In the genomic region with DNA sequence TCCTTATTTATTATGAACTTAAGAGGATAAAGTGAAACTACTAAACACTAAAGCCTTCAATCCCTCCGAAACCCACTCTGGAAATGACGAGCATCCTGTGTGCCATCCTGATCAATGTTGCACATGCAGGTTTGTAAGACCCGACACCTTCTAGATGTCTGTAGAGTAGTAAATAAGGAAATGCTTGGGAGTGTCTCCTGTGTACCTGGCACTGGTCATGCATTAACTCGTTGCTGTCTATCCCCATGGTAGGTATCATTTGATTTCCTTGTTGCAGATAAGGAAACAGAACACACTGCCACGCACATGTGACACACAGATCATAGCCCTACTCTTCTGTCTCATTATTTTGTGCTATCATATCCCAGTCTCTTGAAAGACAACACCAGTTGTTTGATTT, we compare ENCODE assay signal across 24 mouse cellular contexts.
A peak's percentile ranks its signal among the peaks of the same experiment; 100 is the strongest.
DNase-seq lines count a peak whose midpoint lies in the region; ATAC-seq and TF ChIP-seq lines count a peak whose summit lies in the region.
"Had no signal": no experiment of that assay in that cellular context is flagged by ENCODE, and none has a peak within 500 bp of the region (broad histone marks: within the 10 kb centered on the region; RNA-seq: fewer than 3 reads in every experiment).

No protein-coding gene starts in this region.

- no peaks in the 10 kb centered on the region for H3K36me3 ChIP-seq in midbrain, embryonic 15.5 days (replicated peaks)
- no peaks in the 10 kb centered on the region for H3K36me3 ChIP-seq in midbrain, embryonic 14.5 days (ENCODE audit: control insufficient read depth, insufficient read depth, low read length)
- no peaks in the 10 kb centered on the region for H3K36me3 ChIP-seq in intestine, embryonic 15.5 days
- H3K36me3 ChIP-seq in intestine, embryonic 16.5 days (ENCODE audit: control insufficient read depth, insufficient read depth, low read length), result no peaks in the 10 kb centered on the region
- peaks cover 14% of the 10 kb centered on the region for H3K36me3 ChIP-seq in small intestine, adult 2 months (ENCODE audit: control insufficient read depth, insufficient read depth, low read length)
- H3K36me3 ChIP-seq in hindbrain, embryonic 12.5 days, result no peaks in the 10 kb centered on the region
- H3K36me3 ChIP-seq: forebrain, embryonic 10.5 days had no signal

- ATAC-seq in midbrain, embryonic 15.5 days (replicated peaks), result peak; percentile 33; the same call in 1 of the 2 replicates
- ATAC-seq in midbrain, embryonic 14.5 days (ENCODE audit: low FRiP score, low TSS enrichment), result no peak
- peak; percentile 50; the same call in 1 of the 2 replicates for ATAC-seq in intestine, embryonic 15.5 days
- ATAC-seq in intestine, embryonic 16.5 days, result peak; percentile 19
- no peak for ATAC-seq in hindbrain, embryonic 12.5 days (ENCODE audit: low FRiP score)
- ATAC-seq: forebrain, embryonic 14.5 days; forebrain, embryonic 16.5 days had no signal

- TF ChIP-seq CTCF in small intestine, adult 2 months (IDR thresholded peaks at IDR 0.05; ENCODE audit: extremely low read depth, insufficient read length, insufficient replicate concordance, low read depth, low read length), result no peak

- no peak overlapping the region for H3K27ac ChIP-seq in midbrain, embryonic 15.5 days
- no peak overlapping the region for H3K27ac ChIP-seq in midbrain, embryonic 14.5 days (replicated peaks; ENCODE audit: low read depth, low read length)
- no peak overlapping the region for H3K27ac ChIP-seq in intestine, embryonic 15.5 days
- peak overlapping the region; percentile 78 for H3K27ac ChIP-seq in intestine, embryonic 16.5 days (ENCODE audit: low read length)
- peak overlapping the region; percentile 87 for H3K27ac ChIP-seq in small intestine, adult 2 months (ENCODE audit: insufficient read depth, low read depth, low read length)
- H3K27ac ChIP-seq in hindbrain, embryonic 12.5 days, result no peak overlapping the region
- H3K27ac ChIP-seq: embryonic facial prominence, embryonic 13.5 days; embryonic facial prominence, embryonic 15.5 days; forebrain, embryonic 10.5 days; forebrain, embryonic 12.5 days had no signal

- 85% methylated on average over 5 of the region's 5 CpGs for whole genome bisulfite sequencing in midbrain, embryonic 15.5 days
- 87% methylated on average over 5 of the region's 5 CpGs for WGBS in midbrain, embryonic 14.5 days
- 75% methylated on average over 5 of the region's 5 CpGs for WGBS in intestine, embryonic 15.5 days
- 63% methylated on average over 5 of the region's 5 CpGs for WGBS in intestine, embryonic 16.5 days
- 33% methylated on average over 5 of the region's 5 CpGs for WGBS in small intestine, adult 2 months
- whole genome bisulfite sequencing in hindbrain, embryonic 12.5 days, result 91% methylated on average over 5 of the region's 5 CpGs

- H3K9ac ChIP-seq in midbrain, embryonic 15.5 days, result no peak overlapping the region
- no peak overlapping the region for H3K9ac ChIP-seq in midbrain, embryonic 14.5 days (replicated peaks; ENCODE audit: low read length)
- H3K9ac ChIP-seq in intestine, embryonic 15.5 days, result no peak overlapping the region
- H3K9ac ChIP-seq in intestine, embryonic 16.5 days (ENCODE audit: low read depth, low read length), result no peak overlapping the region
- H3K9ac ChIP-seq in hindbrain, embryonic 12.5 days, result no peak overlapping the region
- H3K9ac ChIP-seq: embryonic facial prominence, embryonic 13.5 days; embryonic facial prominence, embryonic 15.5 days; forebrain, embryonic 12.5 days had no signal

- no peak for DNase-seq in midbrain, embryonic 14.5 days
- no peak for DNase-seq in cerebellum, adult 11 months
- DNase-seq in left cerebral cortex, adult 18-20 months (ENCODE audit: low spot score in 2 of 2), result no peak
- DNase-seq: adrenal gland, adult 2 months; adrenal gland, postnatal 10 days; adrenal gland, postnatal 36 days; cerebellum, adult 18-20 months; cerebellum, adult 8-10 months; cerebellum, adult 9-11 months; cerebellum, postnatal 14 days; cerebellum, postnatal 36 days; embryo, embryonic 11 days had no signal

- no peaks in the 10 kb centered on the region for H3K4me1 ChIP-seq in midbrain, embryonic 15.5 days
- H3K4me1 ChIP-seq in midbrain, embryonic 14.5 days (ENCODE audit: control insufficient read depth, insufficient read depth, low read length), result no peaks in the 10 kb centered on the region
- 0 out of 2 replicates have a peak, but pooled peaks cover 4% of the 10 kb centered on the region for H3K4me1 ChIP-seq in intestine, embryonic 15.5 days (replicated peaks)
- 0 out of 2 replicates have a peak, but pooled peaks cover 9% of the 10 kb centered on the region for H3K4me1 ChIP-seq in intestine, embryonic 16.5 days (ENCODE audit: control insufficient read depth, insufficient read depth, low read length)
- H3K4me1 ChIP-seq in small intestine, adult 2 months (ENCODE audit: control insufficient read depth, insufficient read depth, insufficient read length, low read length), result peaks cover 11% of the 10 kb centered on the region
- H3K4me1 ChIP-seq in hindbrain, embryonic 12.5 days, result no peaks in the 10 kb centered on the region
- H3K4me1 ChIP-seq: embryonic facial prominence, embryonic 15.5 days; forebrain, embryonic 12.5 days had no signal

- no peak for TF ChIP-seq POLR2A in small intestine, adult 2 months (IDR thresholded peaks at IDR 0.05; ENCODE audit: low read depth, low read length)

- H3K4me3 ChIP-seq in midbrain, embryonic 15.5 days, result no peak overlapping the region
- H3K4me3 ChIP-seq in midbrain, embryonic 14.5 days (replicated peaks; ENCODE audit: low read depth, low read length), result no peak overlapping the region
- H3K4me3 ChIP-seq in intestine, embryonic 15.5 days (replicated peaks), result no peak overlapping the region
- H3K4me3 ChIP-seq in intestine, embryonic 16.5 days (ENCODE audit: low read length), result no peak overlapping the region
- H3K4me3 ChIP-seq in small intestine, adult 2 months (ENCODE audit: low read depth, low read length), result no peak overlapping the region
- H3K4me3 ChIP-seq in hindbrain, embryonic 12.5 days, result no peak overlapping the region
- H3K4me3 ChIP-seq: embryonic facial prominence, embryonic 13.5 days; embryonic facial prominence, embryonic 15.5 days; erythroblast, embryonic 14.5 days; forebrain, embryonic 10.5 days; forebrain, embryonic 12.5 days had no signal

- H3K4me2 ChIP-seq in midbrain, embryonic 15.5 days, result no peak overlapping the region
- no peak overlapping the region for H3K4me2 ChIP-seq in midbrain, embryonic 14.5 days (ENCODE audit: low read length)
- no peak overlapping the region for H3K4me2 ChIP-seq in intestine, embryonic 15.5 days (replicated peaks)
- H3K4me2 ChIP-seq in intestine, embryonic 16.5 days (ENCODE audit: low read depth, low read length), result no peak overlapping the region
- H3K4me2 ChIP-seq in hindbrain, embryonic 12.5 days (replicated peaks), result no peak overlapping the region
- H3K4me2 ChIP-seq: embryonic facial prominence, embryonic 13.5 days; embryonic facial prominence, embryonic 15.5 days; forebrain, embryonic 12.5 days had no signal

- H3K27me3 ChIP-seq in midbrain, embryonic 15.5 days (replicated peaks), result no peaks in the 10 kb centered on the region
- no peaks in the 10 kb centered on the region for H3K27me3 ChIP-seq in midbrain, embryonic 14.5 days (ENCODE audit: control insufficient read depth, insufficient read depth, low read length)
- no peaks in the 10 kb centered on the region for H3K27me3 ChIP-seq in intestine, embryonic 15.5 days (replicated peaks)
- no peaks in the 10 kb centered on the region for H3K27me3 ChIP-seq in intestine, embryonic 16.5 days (replicated peaks; ENCODE audit: control insufficient read depth, insufficient read depth, low read length)
- no peaks in the 10 kb centered on the region for H3K27me3 ChIP-seq in small intestine, adult 2 months (ENCODE audit: control insufficient read depth, insufficient read depth, low read length)
- no peaks in the 10 kb centered on the region for H3K27me3 ChIP-seq in hindbrain, embryonic 12.5 days
- H3K27me3 ChIP-seq: embryonic facial prominence, embryonic 13.5 days; embryonic facial prominence, embryonic 15.5 days; forebrain, embryonic 12.5 days had no signal

- no peaks in the 10 kb centered on the region for H3K9me3 ChIP-seq in midbrain, embryonic 15.5 days
- no peaks in the 10 kb centered on the region for H3K9me3 ChIP-seq in midbrain, embryonic 14.5 days (ENCODE audit: control insufficient read depth, low read length)
- H3K9me3 ChIP-seq in intestine, embryonic 15.5 days, result no peaks in the 10 kb centered on the region
- no peaks in the 10 kb centered on the region for H3K9me3 ChIP-seq in intestine, embryonic 16.5 days (ENCODE audit: control insufficient read depth, low read length)
- H3K9me3 ChIP-seq in hindbrain, embryonic 12.5 days (replicated peaks), result no peaks in the 10 kb centered on the region
- H3K9me3 ChIP-seq: embryonic facial prominence, embryonic 13.5 days; embryonic facial prominence, embryonic 15.5 days; forebrain, embryonic 10.5 days; forebrain, embryonic 12.5 days had no signal

Comparison
In these comparisons a context has a peak if more than half of its experiments do, and no peak if none do; other contexts are left out.
1. ATAC-seq: peak in midbrain, embryonic 15.5 days (single experiment), intestine, embryonic 15.5 days (single experiment) and intestine, embryonic 16.5 days (single experiment); none in midbrain, embryonic 14.5 days (single experiment) and hindbrain, embryonic 12.5 days (single experiment).
2. H3K27ac ChIP-seq: peak in intestine, embryonic 16.5 days (single experiment) and small intestine, adult 2 months (single experiment); none in midbrain, embryonic 15.5 days (single experiment), midbrain, embryonic 14.5 days (single experiment), intestine, embryonic 15.5 days (single experiment) and hindbrain, embryonic 12.5 days (single experiment).